Mouse (Mus musculus): ENCODE data around the gene Pcca.

- TF ChIP-seq ZNF384 (IDR thresholded peaks at IDR 0.05; ENCODE audit: low read depth, low read length) (no peak), CHD2 (IDR thresholded peaks at IDR 0.05; ENCODE audit: low read depth, low read length) (no peak), MAFK (IDR thresholded peaks at IDR 0.05; ENCODE audit: insufficient read depth, low read depth, low read length) (no peak), HCFC1 (IDR thresholded peaks at IDR 0.05; ENCODE audit: borderline replicate concordance, insufficient read depth, low read length) (no peak)
These were observed 185.5 kb downstream of the Pcca start for GRCm38 (mm10) chr14:122719496-122720080.

Measured in ES-E14 (cell line).